28 mouse cellular contexts compared by ENCODE assay signal in genomic region chr9:93981136-93981535, GRCm38 (mm10).
DNase-seq lines count a peak whose midpoint lies in the region; ATAC-seq lines count a peak whose summit lies in the region.
"Had no signal": no experiment of that assay in that cellular context is flagged by ENCODE, and none has a peak within 500 bp of the region (broad histone marks: within the 10 kb centered on the region; RNA-seq: fewer than 3 reads in every experiment).

No protein-coding gene starts in this region.

- H3K4me2 ChIP-seq in forebrain, embryonic 16.5 days (ENCODE audit: low read length): no peak overlapping the region
- H3K4me2 ChIP-seq in forebrain, embryonic 12.5 days: no peak overlapping the region
- H3K4me2 ChIP-seq: embryonic facial prominence, embryonic 13.5 days; heart, embryonic 15.5 days; kidney, embryonic 15.5 days; limb, embryonic 12.5 days; liver, embryonic 15.5 days; lung, embryonic 15.5 days; neural tube, embryonic 12.5 days had no signal

- peak; percentile 4 for DNase-seq in embryo, embryonic 10 days (ENCODE audit: low spot score)
- no peak for DNase-seq in embryo, embryonic 11 days
- DNase-seq in brain, adult 2 months (ENCODE audit: low read depth, low spot score): peak; percentile 48
- peak; percentile 37 for DNase-seq in retina, embryonic 14.5 days (ENCODE audit: low spot score)
- DNase-seq in heart, embryonic 10.5 days (ENCODE audit: low spot score): no peak
- DNase-seq: adrenal gland, postnatal 14 days; cerebellum, adult 9-11 months; gastrocnemius, postnatal 10 days; kidney, adult 18-20 months; kidney, postnatal 36 days; lung, postnatal 36 days; thymus, adult 2 months; thymus, postnatal 4 days had no signal

- no peaks in the 10 kb centered on the region for H3K9me3 ChIP-seq in forebrain, embryonic 16.5 days (ENCODE audit: control insufficient read depth, low read length)
- no peaks in the 10 kb centered on the region for H3K9me3 ChIP-seq in forebrain, embryonic 12.5 days
- H3K9me3 ChIP-seq in heart, embryonic 10.5 days: no peaks in the 10 kb centered on the region
- H3K9me3 ChIP-seq: embryonic facial prominence, embryonic 13.5 days; heart, embryonic 15.5 days; kidney, embryonic 15.5 days; limb, embryonic 12.5 days; liver, embryonic 15.5 days; lung, embryonic 15.5 days; neural tube, embryonic 12.5 days had no signal

- H3K4me1 ChIP-seq in forebrain, embryonic 16.5 days (replicated peaks; ENCODE audit: control insufficient read depth, insufficient read depth, low read length): peaks cover 3% of the 10 kb centered on the region
- peaks cover 6% of the 10 kb centered on the region; the same call in 1 of the 2 replicates for H3K4me1 ChIP-seq in forebrain, embryonic 12.5 days
- no peaks in the 10 kb centered on the region for H3K4me1 ChIP-seq in heart, embryonic 10.5 days
- H3K4me1 ChIP-seq: embryonic facial prominence, embryonic 13.5 days; heart, embryonic 15.5 days; kidney, embryonic 15.5 days; limb, embryonic 12.5 days; liver, embryonic 15.5 days; lung, embryonic 15.5 days; neural tube, embryonic 12.5 days had no signal

- H3K4me3 ChIP-seq in forebrain, embryonic 16.5 days (replicated peaks; ENCODE audit: low read length): no peak overlapping the region
- no peak overlapping the region for H3K4me3 ChIP-seq in forebrain, embryonic 12.5 days (replicated peaks)
- no peak overlapping the region for H3K4me3 ChIP-seq in heart, embryonic 10.5 days
- H3K4me3 ChIP-seq: embryonic facial prominence, embryonic 13.5 days; heart, embryonic 15.5 days; kidney, embryonic 15.5 days; layer of hippocampus, adult 2 months; left cerebral cortex, adult 2 months; limb, embryonic 12.5 days; liver, embryonic 15.5 days; lung, embryonic 15.5 days; myocyte; neural tube, embryonic 12.5 days had no signal

- H3K9ac ChIP-seq in forebrain, embryonic 16.5 days (replicated peaks; ENCODE audit: low read depth, low read length): no peak overlapping the region
- no peak overlapping the region for H3K9ac ChIP-seq in forebrain, embryonic 12.5 days
- H3K9ac ChIP-seq: embryonic facial prominence, embryonic 13.5 days; heart, embryonic 15.5 days; kidney, embryonic 15.5 days; limb, embryonic 12.5 days; liver, embryonic 15.5 days; lung, embryonic 15.5 days; neural tube, embryonic 12.5 days had no signal

- H3K27ac ChIP-seq in forebrain, embryonic 16.5 days (ENCODE audit: low read length): no peak overlapping the region
- H3K27ac ChIP-seq in forebrain, embryonic 12.5 days: no peak overlapping the region
- no peak overlapping the region for H3K27ac ChIP-seq in heart, embryonic 10.5 days
- H3K27ac ChIP-seq: embryonic facial prominence, embryonic 13.5 days; heart, embryonic 15.5 days; kidney, embryonic 15.5 days; layer of hippocampus, adult 2 months; left cerebral cortex, adult 2 months; limb, embryonic 12.5 days; liver, embryonic 15.5 days; lung, embryonic 15.5 days; neural tube, embryonic 12.5 days had no signal

- H3K36me3 ChIP-seq in forebrain, embryonic 16.5 days (ENCODE audit: control insufficient read depth, insufficient read depth): no peaks in the 10 kb centered on the region
- H3K36me3 ChIP-seq in forebrain, embryonic 12.5 days (replicated peaks): no peaks in the 10 kb centered on the region
- H3K36me3 ChIP-seq in heart, embryonic 10.5 days: no peaks in the 10 kb centered on the region
- H3K36me3 ChIP-seq: embryonic facial prominence, embryonic 13.5 days; heart, embryonic 15.5 days; kidney, embryonic 15.5 days; limb, embryonic 12.5 days; liver, embryonic 15.5 days; lung, embryonic 15.5 days; neural tube, embryonic 12.5 days had no signal

- H3K27me3 ChIP-seq in forebrain, embryonic 16.5 days (replicated peaks; ENCODE audit: control insufficient read depth, insufficient read depth, low read length): no peaks in the 10 kb centered on the region
- H3K27me3 ChIP-seq in forebrain, embryonic 12.5 days: no peaks in the 10 kb centered on the region
- no peaks in the 10 kb centered on the region for H3K27me3 ChIP-seq in heart, embryonic 10.5 days (ENCODE audit: insufficient read depth, poor library complexity, severe bottlenecking)
- H3K27me3 ChIP-seq: embryonic facial prominence, embryonic 13.5 days; heart, embryonic 15.5 days; kidney, embryonic 15.5 days; limb, embryonic 12.5 days; liver, embryonic 15.5 days; lung, embryonic 15.5 days; neural tube, embryonic 12.5 days had no signal

- peak; percentile 59; the same call in 1 of the 2 replicates for ATAC-seq in forebrain, embryonic 16.5 days
- ATAC-seq in forebrain, embryonic 12.5 days (ENCODE audit: low FRiP score): no peak
- ATAC-seq: CD4-positive, CD25-positive, alpha-beta regulatory T cell, adult 4 months; hindbrain, embryonic 16.5 days; midbrain, embryonic 16.5 days had no signal

- WGBS in forebrain, embryonic 16.5 days: 75% methylated on average over 2 of the region's 2 CpGs
- 73% methylated on average over 2 of the region's 2 CpGs for WGBS in forebrain, embryonic 12.5 days
- 49% methylated on average over 2 of the region's 2 CpGs for WGBS in heart, embryonic 10.5 days

Comparison
In these comparisons a context has a peak if more than half of its experiments do, and no peak if none do; other contexts are left out.
1. DNase-seq: peak in embryo, embryonic 10 days (single experiment), brain, adult 2 months (single experiment) and retina, embryonic 14.5 days (single experiment); none in embryo, embryonic 11 days (single experiment) and heart, embryonic 10.5 days (single experiment).